Comparison of ENCODE assay signal across 8 mouse cellular contexts in the genomic region with DNA sequence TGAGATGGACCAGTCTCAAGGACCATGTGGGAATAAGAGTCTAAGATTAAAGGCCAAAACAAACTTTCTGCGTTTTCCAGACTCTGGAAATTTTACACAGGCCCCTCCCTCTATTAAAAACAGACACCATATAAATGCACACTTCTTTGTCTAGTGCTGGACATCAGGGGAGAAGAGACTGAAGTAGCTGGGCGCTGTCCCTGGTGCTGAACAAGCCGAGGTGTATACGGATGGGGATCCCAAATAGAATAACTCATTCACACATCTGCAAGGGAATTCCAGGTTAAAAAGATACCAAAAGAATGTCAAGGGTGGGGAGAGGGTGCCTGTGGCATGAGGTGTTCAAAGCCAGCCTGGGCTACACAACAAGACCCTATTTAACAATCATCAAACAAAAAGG.
DNase-seq lines count a peak whose midpoint lies in the region; TF ChIP-seq lines count a peak whose summit lies in the region.

No protein-coding gene starts in this region.

- H3K36me3 ChIP-seq in heart, embryonic 10.5 days, result no peaks in the 10 kb centered on the region
- no peaks in the 10 kb centered on the region for H3K36me3 ChIP-seq in ES-E14 (ENCODE audit: control insufficient read depth, insufficient read depth, low read length, poor library complexity, severe bottlenecking)

- H3K9me3 ChIP-seq in heart, embryonic 10.5 days, result no peaks in the 10 kb centered on the region
- H3K9me3 ChIP-seq in ES-E14 (ENCODE audit: control insufficient read depth, insufficient read depth, low read depth, low read length), result no peaks in the 10 kb centered on the region

- WGBS in heart, embryonic 10.5 days, result 6% methylated on average over 4 of the region's 4 CpGs

- H3K9ac ChIP-seq in ES-E14 (ENCODE audit: insufficient read depth, low read depth, low read length, poor library complexity, severe bottlenecking), result no peak overlapping the region

- peak; percentile 79 for DNase-seq in heart, adult 11 months
- no peak for DNase-seq in heart, embryonic 10.5 days (ENCODE audit: low spot score)
- DNase-seq in ES-E14 (ENCODE audit: low read depth, low spot score), result peak; percentile 54
- peak; percentile 82 for DNase-seq in embryo, embryonic 10.5 days (ENCODE audit: low spot score)
- DNase-seq in kidney, postnatal 4 days, result peak; percentile 89 to 91
- peak; percentile 38 for DNase-seq in testis, postnatal 14 days (ENCODE audit: low spot score)
- DNase-seq in spleen, adult 12 weeks (ENCODE audit: low spot score), result no peak
- no peak for DNase-seq in gastrocnemius, adult 8-10 months (ENCODE audit: low spot score in 2 of 2)

- in situ Hi-C loops in ES-E14 (cut with MboI; ENCODE audit: low sequenced_read_pairs in 2 of 2, unreplicated experiment in 2 of 2), result no loop called here

- no peak overlapping the region for H3K27ac ChIP-seq in heart, embryonic 10.5 days
- no peak overlapping the region for H3K27ac ChIP-seq in ES-E14 (ENCODE audit: insufficient read depth, low read depth, low read length, poor library complexity, severe bottlenecking)

- H3K4me1 ChIP-seq in heart, embryonic 10.5 days, result no peaks in the 10 kb centered on the region
- H3K4me1 ChIP-seq in ES-E14 (ENCODE audit: control insufficient read depth in 2 of 2, insufficient read depth in 2 of 2, low read length in 2 of 2, poor library complexity in 1 of 2), result no peaks in the 10 kb centered on the region

- no peaks in the 10 kb centered on the region for H3K27me3 ChIP-seq in heart, embryonic 10.5 days (ENCODE audit: insufficient read depth, poor library complexity, severe bottlenecking)

- H3K4me3 ChIP-seq in heart, embryonic 10.5 days, result no peak overlapping the region
- H3K4me3 ChIP-seq in ES-E14 (ENCODE audit: insufficient read depth in 1 of 2, low read depth in 1 of 2, low read length in 2 of 2, poor library complexity in 1 of 2, severe bottlenecking in 1 of 2), result no peak overlapping the region

TF ChIP-seq in ES-E14, 5 proteins besides CTCF, POLR2A, EP300 and RAD21:
- no peak for TF ChIP-seq HCFC1 (IDR thresholded peaks at IDR 0.05; ENCODE audit: borderline replicate concordance, insufficient read depth, low read length)
- no peak for TF ChIP-seq MAFK (IDR thresholded peaks at IDR 0.05; ENCODE audit: insufficient read depth, low read depth, low read length)
- no peak for TF ChIP-seq ZNF384 (IDR thresholded peaks at IDR 0.05; ENCODE audit: low read depth, low read length)
- no peak for TF ChIP-seq ZC3H11A (IDR thresholded peaks at IDR 0.05; ENCODE audit: borderline replicate concordance, low read depth, low read length)
- no peak for TF ChIP-seq CHD2 (IDR thresholded peaks at IDR 0.05; ENCODE audit: low read depth, low read length)

Comparison
In these comparisons a context has a peak if more than half of its experiments do, and no peak if none do; other contexts are left out.
1. DNase-seq: peak in heart, adult 11 months (single experiment), ES-E14 (single experiment), embryo, embryonic 10.5 days (single experiment), kidney, postnatal 4 days (2 of 2) and testis, postnatal 14 days (single experiment); none in heart, embryonic 10.5 days (single experiment), spleen, adult 12 weeks (single experiment) and gastrocnemius, adult 8-10 months (0 of 2).